Mouse (Mus musculus) midbrain, embryonic 13.5 days (tissue): ENCODE measurements at regions not wholly inside any gene's neighbourhood (a gene's known extent, or its start where the extent isn't known, plus 50 kb on each side); places are given as distances from the start of the nearest gene placed in this dataset.

Source experiments
- ATAC-seq: fragments of 200-750 bp; cut with Nextera tagmentation; 2 replicates; pipeline ENCODE4 v1.8.0; 2017; ENCODE audit warnings: mild to moderate bottlenecking, moderate TSS enrichment, moderate library complexity
- H3K27ac ChIP-seq: fragments of 300-500 bp; sonication (generic); 2 replicates; pipeline ENCODE4 v1.5.1; 2015; ENCODE audit warnings: inconsistent platforms, mild to moderate bottlenecking, moderate library complexity
- H3K27me3 ChIP-seq: fragments of 300-500 bp; sonication (generic); 2 replicates; pipeline ENCODE4 v1.6.1; 2015; ENCODE audit warnings: mild to moderate bottlenecking, inconsistent platforms
- H3K36me3 ChIP-seq: fragments of 300-500 bp; sonication (generic); 2 replicates; pipeline ENCODE4 v1.6.1; 2015; ENCODE audit warnings: mild to moderate bottlenecking, inconsistent platforms
- H3K4me1 ChIP-seq: fragments of 300-500 bp; sonication (generic); replicated peaks from 2 replicates; pipeline ENCODE4 v1.6.1; 2015; ENCODE audit warnings: inconsistent platforms
- H3K4me2 ChIP-seq: fragments of 300-500 bp; sonication (generic); replicated peaks from 2 replicates; pipeline ENCODE4 v1.6.1; 2015; ENCODE audit warnings: moderate library complexity, mild to moderate bottlenecking, inconsistent platforms
- H3K4me3 ChIP-seq: fragments of 300-500 bp; sonication (generic); replicated peaks from 2 replicates; pipeline ENCODE4 v1.5.1; 2015; ENCODE audit warnings: mild to moderate bottlenecking, inconsistent platforms
- H3K9ac ChIP-seq: fragments of 300-500 bp; sonication (generic); replicated peaks from 2 replicates; pipeline ENCODE4 v1.6.1; 2015; ENCODE audit warnings: mild to moderate bottlenecking, inconsistent platforms
- H3K9me3 ChIP-seq: fragments of 300-500 bp; sonication (generic); 2 replicates; pipeline ENCODE4 v1.6.1; 2016; ENCODE audit warnings: mild to moderate bottlenecking, inconsistent platforms
- WGBS: fragments of 180-500 bp; shearing (Covaris S2); methylation state at CpG from one replicate; pipeline ENCODE4 v1.1.7; 2015; 5-methylcytosine and 5-hydroxymethylcytosine counted together

- no peak for ATAC-seq
- Histone ChIP-seq H3K27me3 (no peaks in the 10 kb centered on the region), H3K4me1 (peaks cover 17% of the 10 kb centered on the region; the same call in 1 of the 2 replicates), H3K36me3 (no peaks in the 10 kb centered on the region; the same call in 1 of the 2 replicates), H3K4me2 (no peak overlapping the region), H3K27ac (no peak overlapping the region), H3K4me3 (no peak overlapping the region), H3K9me3 (no peaks in the 10 kb centered on the region), H3K9ac (no peak overlapping the region)
- 84% methylated on average over 6 of the region's 6 CpGs for WGBS
Observed at GRCm38 (mm10) chr13:28517161-28517560, 259.8 kb downstream of the Gm11361 start.

GRCm38 (mm10) chr13:28516636-28517035, 259.3 kb downstream of the Gm11361 start:
- ATAC-seq, result no peak
- Histone ChIP-seq H3K4me1 (peaks cover 17% of the 10 kb centered on the region; the same call in 1 of the 2 replicates), H3K4me3 (no peak overlapping the region), H3K36me3 (no peaks in the 10 kb centered on the region; the same call in 1 of the 2 replicates), H3K9ac (no peak overlapping the region), H3K27me3 (no peaks in the 10 kb centered on the region), H3K27ac (no peak overlapping the region), H3K4me2 (no peak overlapping the region), H3K9me3 (no peaks in the 10 kb centered on the region)
- WGBS, result 47% methylated on average over 2 of the region's 2 CpGs

- Histone ChIP-seq H3K4me3 (no peak overlapping the region), H3K27me3 (no peaks in the 10 kb centered on the region), H3K9me3 (no peaks in the 10 kb centered on the region), H3K4me1 (peaks cover 15% of the 10 kb centered on the region; the same call in 1 of the 2 replicates), H3K27ac (no peak overlapping the region), H3K4me2 (no peak overlapping the region), H3K9ac (no peak overlapping the region), H3K36me3 (no peaks in the 10 kb centered on the region; the same call in 1 of the 2 replicates)
- no peak for ATAC-seq
Observed at GRCm38 (mm10) chr13:28514245-28514644, 256.9 kb downstream of the Gm11361 start.

GRCm38 (mm10) chr13:28513336-28513735, 256.0 kb downstream of the Gm11361 start:
- Histone ChIP-seq H3K27ac (no peak overlapping the region), H3K27me3 (no peaks in the 10 kb centered on the region), H3K36me3 (no peaks in the 10 kb centered on the region), H3K4me1 (peaks cover 15% of the 10 kb centered on the region; the same call in 1 of the 2 replicates), H3K9me3 (no peaks in the 10 kb centered on the region), H3K4me2 (no peak overlapping the region), H3K4me3 (no peak overlapping the region), H3K9ac (no peak overlapping the region)
- 92% methylated on average over 7 of the region's 7 CpGs for WGBS
- no peak for ATAC-seq

GRCm38 (mm10) chr13:28512573-28513334, 255.4 kb downstream of the Gm11361 start:
- Histone ChIP-seq H3K4me2 (no peak overlapping the region), H3K27ac (no peak overlapping the region; the same call in 1 of the 2 replicates), H3K9me3 (no peaks in the 10 kb centered on the region), H3K9ac (no peak overlapping the region), H3K27me3 (no peaks in the 10 kb centered on the region), H3K36me3 (no peaks in the 10 kb centered on the region), H3K4me3 (no peak overlapping the region), H3K4me1 (peaks cover 18% of the 10 kb centered on the region)
- WGBS, result 69% methylated on average over 11 of the region's 11 CpGs
- ATAC-seq, result peak; percentile 65

- Histone ChIP-seq H3K9me3 (no peaks in the 10 kb centered on the region), H3K27me3 (no peaks in the 10 kb centered on the region), H3K36me3 (peaks cover 4% of the 10 kb centered on the region; the same call in 1 of the 2 replicates), H3K4me1 (peaks cover 19% of the 10 kb centered on the region), H3K9ac (no peak overlapping the region), H3K27ac (no peak overlapping the region), H3K4me3 (no peak overlapping the region), H3K4me2 (no peak overlapping the region)
- ATAC-seq, result no peak
- WGBS, result 48% methylated on average over 2 of the region's 2 CpGs
Observed at GRCm38 (mm10) chr13:28508184-28508583, 250.9 kb downstream of the Gm11361 start.

GRCm38 (mm10) chr13:28507783-28508182, 250.5 kb downstream of the Gm11361 start:
- ATAC-seq, result no peak
- no peaks in the 10 kb centered on the region for H3K27me3 ChIP-seq
- no peak overlapping the region for H3K4me3 ChIP-seq
- H3K4me1 ChIP-seq, result peaks cover 17% of the 10 kb centered on the region
- peaks cover 8% of the 10 kb centered on the region; the same call in 1 of the 2 replicates for H3K36me3 ChIP-seq
- no peak overlapping the region for H3K4me2 ChIP-seq
- no peak overlapping the region for H3K9ac ChIP-seq
- 76% methylated on average over 5 of the region's 5 CpGs for WGBS
- H3K27ac ChIP-seq, result no peak overlapping the region
- no peaks in the 10 kb centered on the region for H3K9me3 ChIP-seq

GRCm38 (mm10) chr13:28504340-28504739, 247.0 kb downstream of the Gm11361 start:
- H3K27me3 ChIP-seq, result no peaks in the 10 kb centered on the region
- no peak for ATAC-seq
- WGBS, result 93% methylated on average over 3 of the region's 3 CpGs
- peaks cover 9% of the 10 kb centered on the region; the same call in 1 of the 2 replicates for H3K36me3 ChIP-seq
- no peaks in the 10 kb centered on the region for H3K9me3 ChIP-seq
- no peak overlapping the region for H3K4me3 ChIP-seq
- no peak overlapping the region for H3K4me2 ChIP-seq
- no peak overlapping the region for H3K9ac ChIP-seq
- no peak overlapping the region for H3K27ac ChIP-seq
- H3K4me1 ChIP-seq, result peaks cover 12% of the 10 kb centered on the region

- H3K36me3 ChIP-seq, result peaks cover 9% of the 10 kb centered on the region; the same call in 1 of the 2 replicates
- no peaks in the 10 kb centered on the region for H3K9me3 ChIP-seq
- H3K4me2 ChIP-seq, result no peak overlapping the region
- 76% methylated on average over 2 of the region's 2 CpGs for WGBS
- no peak overlapping the region for H3K4me3 ChIP-seq
- no peak overlapping the region for H3K9ac ChIP-seq
- H3K4me1 ChIP-seq, result peaks cover 2% of the 10 kb centered on the region; the same call in 1 of the 2 replicates
- H3K27me3 ChIP-seq, result no peaks in the 10 kb centered on the region
- no peak overlapping the region for H3K27ac ChIP-seq
- no peak for ATAC-seq
Observed at GRCm38 (mm10) chr13:28502171-28502570, 244.8 kb downstream of the Gm11361 start.

GRCm38 (mm10) chr13:28500697-28501096, 243.4 kb downstream of the Gm11361 start:
- H3K9me3 ChIP-seq, result no peaks in the 10 kb centered on the region
- H3K4me2 ChIP-seq, result no peak overlapping the region

GRCm38 (mm10) chr13:28497483-28497882, 240.2 kb downstream of the Gm11361 start:
- 93% methylated on average over 4 of the region's 4 CpGs for WGBS
- no peaks in the 10 kb centered on the region for H3K9me3 ChIP-seq
- no peak overlapping the region for H3K27ac ChIP-seq

More at GRCm38 (mm10) chr13:28500697-28501096, 243.4 kb downstream of the Gm11361 start:
- Histone ChIP-seq H3K27ac (no peak overlapping the region), H3K27me3 (no peaks in the 10 kb centered on the region), H3K4me3 (no peak overlapping the region), H3K9ac (no peak overlapping the region), H3K36me3 (peaks cover 9% of the 10 kb centered on the region; the same call in 1 of the 2 replicates), H3K4me1 (no peaks in the 10 kb centered on the region)
- no peak for ATAC-seq
- WGBS, result 94% methylated on average over 6 of the region's 6 CpGs

GRCm38 (mm10) chr13:28492015-28492414, 234.7 kb downstream of the Gm11361 start:
- no peak overlapping the region for H3K27ac ChIP-seq
- no peaks in the 10 kb centered on the region; the same call in 1 of the 2 replicates for H3K4me1 ChIP-seq
- no peaks in the 10 kb centered on the region for H3K27me3 ChIP-seq
- no peak overlapping the region for H3K4me2 ChIP-seq
- no peaks in the 10 kb centered on the region for H3K36me3 ChIP-seq
- WGBS, result 79% methylated on average over 2 of the region's 2 CpGs
- no peak for ATAC-seq
- H3K4me3 ChIP-seq, result no peak overlapping the region
- no peak overlapping the region for H3K9ac ChIP-seq
- H3K9me3 ChIP-seq, result no peaks in the 10 kb centered on the region

More at GRCm38 (mm10) chr13:28497483-28497882, 240.2 kb downstream of the Gm11361 start:
- no peak overlapping the region for H3K9ac ChIP-seq
- no peak overlapping the region for H3K4me2 ChIP-seq
- no peaks in the 10 kb centered on the region; the same call in 1 of the 2 replicates for H3K4me1 ChIP-seq
- ATAC-seq, result no peak
- H3K4me3 ChIP-seq, result no peak overlapping the region
- no peaks in the 10 kb centered on the region for H3K27me3 ChIP-seq
- no peaks in the 10 kb centered on the region for H3K36me3 ChIP-seq
